Mouse (Mus musculus) liver, adult 2 months (tissue): ENCODE measurements around the gene Dmd.

Experiments used
- CTCF ChIP-seq: fragments of 200-500 bp; IDR thresholded peaks from 2 replicates; pipeline ENCODE4 v1.5.1; 2011; ENCODE audit warnings: low read depth, low read length, control low read depth
- POLR2A ChIP-seq: fragments of 200-500 bp; IDR thresholded peaks from 2 replicates; pipeline ENCODE4 v1.6.1; 2011; ENCODE audit warnings: low read length, control low read depth; ENCODE audit not compliant: insufficient read depth; ENCODE audit errors: extremely low read depth

DNA sequence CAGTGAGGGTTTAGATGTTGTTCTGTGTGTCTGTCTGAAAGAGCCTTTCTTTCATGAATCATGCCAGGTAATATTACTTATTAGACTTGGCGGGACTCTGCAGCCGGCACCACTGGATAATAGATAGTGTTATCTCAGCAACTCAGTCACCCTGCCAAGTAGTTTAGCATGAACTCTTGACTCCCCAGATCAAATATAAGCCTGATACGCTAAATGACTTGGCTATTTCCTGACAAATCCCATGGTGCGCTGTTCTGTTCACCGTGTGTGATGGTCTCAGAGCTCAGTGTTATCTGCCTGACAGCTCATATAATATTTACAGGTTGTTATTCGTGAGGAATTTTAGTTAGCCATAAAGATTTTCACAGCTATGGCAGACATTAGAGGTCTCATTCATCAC lies 2012.3 kb downstream of the Dmd start:
- TF ChIP-seq POLR2A (no peak), CTCF (no peak)
